Mouse (Mus musculus) yolk sac, embryonic 10.5 days (tissue): Measurements from ENCODE around the gene Plxnb2.

Experiments
- DNase-seq: peaks from one replicate; pipeline ENCODE4 v3.0.0-alpha.2; 2017; ENCODE audit warnings: low spot score

Gene Plxnb2

GRCm38 (mm10) chr15:89126622-89127021 lies 54.0 kb downstream of the Plxnb2 start:
- DNase-seq, result no peak

DNA sequence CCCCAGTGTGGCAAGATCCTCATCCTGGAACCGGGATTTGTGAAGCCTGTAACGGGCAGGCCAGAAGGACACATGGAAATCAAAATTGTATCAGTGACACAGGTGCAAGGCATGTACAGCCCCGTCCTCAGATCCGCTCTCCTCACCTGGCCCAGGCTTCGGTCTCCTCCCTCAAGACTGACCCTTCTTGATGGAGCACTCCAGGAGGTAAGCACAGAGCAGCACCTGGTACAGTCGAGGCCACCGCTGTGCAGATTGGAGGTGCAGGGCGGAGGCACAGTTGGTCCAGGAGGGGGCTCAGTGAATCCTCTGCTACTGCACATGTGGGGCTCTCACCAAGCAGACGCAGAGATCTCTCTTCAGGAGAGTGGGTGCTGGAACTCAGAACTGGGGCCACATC lies 55.2 kb downstream of the Plxnb2 start:
- DNase-seq, result no peak

GRCm38 (mm10) chr15:89124312-89124711 lies 56.3 kb downstream of the Plxnb2 start:
- no peak for DNase-seq

GRCm38 (mm10) chr15:89123595-89123994 lies 57.0 kb downstream of the Plxnb2 start:
- no peak for DNase-seq

- DNase-seq, result peak; percentile 92
Measured at GRCm38 (mm10) chr15:89122649-89123366, 57.8 kb downstream of the Plxnb2 start, which contains the start of gene Tubgcp6. Gene Tubgcp6, minus strand, starts transcription at chr15:89123112.

DNA sequence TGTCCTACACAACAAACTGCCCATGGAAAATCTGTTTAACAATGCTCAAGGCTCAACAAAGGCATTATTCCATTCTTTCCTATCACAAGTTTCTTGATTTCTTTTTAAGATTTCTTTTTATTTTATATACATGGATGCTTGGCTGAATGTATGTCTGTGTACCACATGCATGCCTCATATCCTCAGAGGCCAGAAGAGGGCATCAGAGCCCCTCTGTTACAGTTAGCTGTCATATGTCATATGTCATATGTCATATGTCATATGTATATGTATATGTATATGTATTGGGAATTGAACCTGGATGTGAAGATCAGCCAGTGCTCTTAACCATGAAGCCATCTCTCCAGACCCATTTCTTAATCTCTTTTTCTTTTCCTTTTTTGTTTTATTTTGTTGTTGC lies 62.6 kb downstream of the Plxnb2 start:
- no peak for DNase-seq

GRCm38 (mm10) chr15:89110147-89110546 lies 70.4 kb downstream of the Plxnb2 start:
- DNase-seq, result no peak

DNA sequence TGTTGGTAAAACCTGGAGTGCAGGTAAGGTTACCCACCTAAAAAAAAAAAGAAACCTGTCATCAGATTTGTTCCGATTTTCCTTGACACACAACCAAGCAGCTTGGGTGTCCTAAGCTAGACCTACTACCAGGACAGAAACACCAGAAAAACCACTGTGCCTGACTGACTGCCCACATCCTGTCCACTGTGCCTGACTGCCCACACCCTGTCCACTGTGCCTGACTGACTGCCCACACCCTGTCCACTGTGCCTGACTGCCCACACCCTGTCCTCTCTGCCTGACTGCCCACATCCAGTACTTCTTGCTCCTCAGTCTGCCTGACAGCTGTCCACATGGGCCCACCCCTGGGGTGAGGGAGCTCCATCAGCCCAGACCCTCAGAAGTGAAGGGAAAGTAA lies 73.6 kb downstream of the Plxnb2 start:
- no peak for DNase-seq

- DNase-seq, result no peak
Measured at GRCm38 (mm10) chr15:89106073-89106472, 74.5 kb downstream of the Plxnb2 start.
